8 mouse cellular contexts compared by ENCODE assay signal in the genomic region with DNA sequence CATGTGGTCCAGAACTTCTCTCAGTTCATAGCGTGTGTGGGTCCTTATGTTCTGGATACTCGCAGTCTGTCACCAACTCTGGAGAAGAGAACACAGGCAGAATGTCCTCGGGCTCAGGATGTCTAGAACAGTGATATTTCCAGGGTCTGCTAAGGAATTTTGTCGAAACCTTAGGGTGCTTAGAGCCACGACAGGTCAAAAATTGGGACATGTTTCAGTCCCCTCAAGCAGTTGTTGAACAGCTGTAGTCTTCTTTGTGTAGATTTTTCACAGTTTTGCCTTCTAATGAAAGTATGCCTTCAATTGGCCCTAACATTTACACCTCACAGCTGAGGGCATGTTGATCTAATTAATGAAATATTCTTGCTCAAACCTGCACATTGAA. TPM values are rescaled to one million over a fixed set of nuclear protein-coding genes. Genes with fewer than 3 reads are reported as not detected.
A peak's percentile ranks its signal among the peaks of the same experiment; 100 is the strongest.
DNase-seq lines count a peak whose midpoint lies in the region; ATAC-seq and TF ChIP-seq lines count a peak whose summit lies in the region.

No protein-coding gene starts in this region.

- H3K36me3 ChIP-seq in heart, embryonic 14.5 days (ENCODE audit: control insufficient read depth, insufficient read depth, low read length): peaks cover 3% of the 10 kb centered on the region; the same call in 1 of the 2 replicates
- H3K36me3 ChIP-seq in ES-E14 (ENCODE audit: control insufficient read depth, insufficient read depth, low read length, poor library complexity, severe bottlenecking): peaks cover 9% of the 10 kb centered on the region
- H3K36me3 ChIP-seq in forebrain, embryonic 14.5 days (ENCODE audit: control insufficient read depth, insufficient read depth, low read length): peaks cover 5% of the 10 kb centered on the region; the same call in 1 of the 2 replicates
- 0 out of 2 replicates have a peak, but pooled peaks cover 2% of the 10 kb centered on the region for H3K36me3 ChIP-seq in liver, postnatal 0 days (replicated peaks; ENCODE audit: insufficient read depth, low read length)

- peak overlapping the region; percentile 87 for H3K4me2 ChIP-seq in heart, embryonic 14.5 days (ENCODE audit: low read length)
- peak overlapping the region; percentile 65 for H3K4me2 ChIP-seq in forebrain, embryonic 14.5 days (ENCODE audit: low read length)
- H3K4me2 ChIP-seq in liver, postnatal 0 days (ENCODE audit: low read depth, low read length): peak overlapping the region; percentile 85

- no peak for TF ChIP-seq EP300 in liver, postnatal 0 days (IDR thresholded peaks at IDR 0.05; ENCODE audit: low read depth)

- no peak for DNase-seq in heart, postnatal 4 days
- DNase-seq in ES-E14 (ENCODE audit: low read depth, low spot score): no peak
- DNase-seq in forebrain, embryonic 14.5 days (ENCODE audit: low spot score): no peak
- DNase-seq in liver, postnatal 0 days: no peak
- no peak for DNase-seq in adrenal gland, adult 18-20 months (ENCODE audit: low spot score in 2 of 2)
- no peak for DNase-seq in left cerebral cortex, adult 8-10 months (ENCODE audit: low spot score in 2 of 2)

- H3K9me3 ChIP-seq in heart, embryonic 14.5 days (ENCODE audit: control insufficient read depth, low read length): no peaks in the 10 kb centered on the region
- peaks cover 2% of the 10 kb centered on the region; the same call in 1 of the 2 replicates for H3K9me3 ChIP-seq in ES-E14 (ENCODE audit: control insufficient read depth, insufficient read depth, low read depth, low read length)
- H3K9me3 ChIP-seq in forebrain, embryonic 14.5 days (replicated peaks; ENCODE audit: control insufficient read depth, low read length): no peaks in the 10 kb centered on the region
- H3K9me3 ChIP-seq in liver, postnatal 0 days (ENCODE audit: low read length): no peaks in the 10 kb centered on the region

- H3K4me1 ChIP-seq in heart, embryonic 14.5 days (ENCODE audit: control insufficient read depth in 2 of 2, insufficient read depth in 2 of 2, low read length in 2 of 2): peaks cover 3 to 17% of the 10 kb centered on the region in 2 experiments
- H3K4me1 ChIP-seq in ES-E14 (ENCODE audit: control insufficient read depth in 2 of 2, insufficient read depth in 2 of 2, low read length in 2 of 2, poor library complexity in 1 of 2): 0 out of 4 replicates have a peak, but pooled peaks cover 0 to 2% of the 10 kb centered on the region in 2 experiments
- H3K4me1 ChIP-seq in forebrain, embryonic 14.5 days (ENCODE audit: control insufficient read depth, insufficient read depth, low read length): peaks cover 10% of the 10 kb centered on the region
- H3K4me1 ChIP-seq in liver, postnatal 0 days (ENCODE audit: insufficient read depth): peaks cover 19% of the 10 kb centered on the region

- H3K4me3 ChIP-seq in heart, embryonic 14.5 days (ENCODE audit: control insufficient read depth in 1 of 2, insufficient read depth in 1 of 2, low read depth in 1 of 2, low read length in 2 of 2): peak overlapping the region; percentile 61 to 95
- peak overlapping the region; percentile 93 to 96 for H3K4me3 ChIP-seq in ES-E14 (ENCODE audit: insufficient read depth in 1 of 2, low read depth in 1 of 2, low read length in 2 of 2, poor library complexity in 1 of 2, severe bottlenecking in 1 of 2)
- peak overlapping the region; percentile 69 for H3K4me3 ChIP-seq in forebrain, embryonic 14.5 days (ENCODE audit: low read depth, low read length)
- H3K4me3 ChIP-seq in liver, postnatal 0 days (ENCODE audit: low read depth, low read length): peak overlapping the region; percentile 84

- peak overlapping the region; percentile 86 for H3K9ac ChIP-seq in heart, embryonic 14.5 days (ENCODE audit: low read length)
- H3K9ac ChIP-seq in ES-E14 (ENCODE audit: insufficient read depth, low read depth, low read length, poor library complexity, severe bottlenecking): peak overlapping the region; percentile 85
- H3K9ac ChIP-seq in forebrain, embryonic 14.5 days (ENCODE audit: low read length): peak overlapping the region; percentile 82
- H3K9ac ChIP-seq in liver, postnatal 0 days (replicated peaks): peak overlapping the region; percentile 89

- 3% methylated on average over 5 of the region's 5 CpGs for WGBS in heart, embryonic 14.5 days
- 10% methylated on average over 5 of the region's 5 CpGs for whole genome bisulfite sequencing in forebrain, embryonic 14.5 days
- WGBS in liver, postnatal 0 days (ENCODE audit: insufficient replicate concordance): 10% methylated on average over 5 of the region's 5 CpGs

- peak overlapping the region in 1 of 2 experiments; percentile 57; a peak in 1 of 4 replicates for H3K27ac ChIP-seq in heart, embryonic 14.5 days (replicated peaks in 1 of 2; ENCODE audit: control insufficient read depth in 1 of 2, insufficient read depth in 1 of 2, low read depth in 2 of 2, low read length in 2 of 2)
- H3K27ac ChIP-seq in ES-E14 (ENCODE audit: insufficient read depth, low read depth, low read length, poor library complexity, severe bottlenecking): no peak overlapping the region
- H3K27ac ChIP-seq in forebrain, embryonic 14.5 days (ENCODE audit: low read depth, low read length): no peak overlapping the region
- H3K27ac ChIP-seq in liver, postnatal 0 days (ENCODE audit: low read depth): peak overlapping the region; percentile 81; the same call in 1 of the 2 replicates

- no peak for TF ChIP-seq CTCF in liver, postnatal 0 days (IDR thresholded peaks at IDR 0.05; ENCODE audit: low read depth)

- H3K27me3 ChIP-seq in heart, embryonic 14.5 days (ENCODE audit: control insufficient read depth, insufficient read depth, low read length): peaks cover 4% of the 10 kb centered on the region; the same call in 1 of the 2 replicates
- H3K27me3 ChIP-seq in forebrain, embryonic 14.5 days (replicated peaks; ENCODE audit: control insufficient read depth, insufficient read depth, low read length): no peaks in the 10 kb centered on the region
- H3K27me3 ChIP-seq in liver, postnatal 0 days (ENCODE audit: insufficient read depth, low read length): no peaks in the 10 kb centered on the region

- in situ Hi-C loops in ES-E14 (cut with MboI; ENCODE audit: low sequenced_read_pairs in 2 of 2, unreplicated experiment in 2 of 2): no loop called here

- ATAC-seq in heart, embryonic 14.5 days (ENCODE audit: insufficient number of reproducible peaks, insufficient read depth, low FRiP score, low read depth): no peak
- peak; percentile 4; the same call in 1 of the 2 replicates for ATAC-seq in forebrain, embryonic 14.5 days
- no peak for ATAC-seq in liver, postnatal 0 days
- no peak for ATAC-seq in monocyte, adult 5-6 weeks (replicated peaks; ENCODE audit: insufficient number of reproducible peaks, low FRiP score, low TSS enrichment, poor library complexity, severe bottlenecking)

TF ChIP-seq in ES-E14, 5 proteins besides CTCF, POLR2A, EP300 and RAD21:
- TF ChIP-seq CHD2 (IDR thresholded peaks at IDR 0.05; ENCODE audit: low read depth, low read length): no peak
- TF ChIP-seq ZNF384 (IDR thresholded peaks at IDR 0.05; ENCODE audit: low read depth, low read length): no peak
- TF ChIP-seq HCFC1 (IDR thresholded peaks at IDR 0.05; ENCODE audit: borderline replicate concordance, insufficient read depth, low read length): no peak
- no peak for TF ChIP-seq ZC3H11A (IDR thresholded peaks at IDR 0.05; ENCODE audit: borderline replicate concordance, low read depth, low read length)
- no peak for TF ChIP-seq MAFK (IDR thresholded peaks at IDR 0.05; ENCODE audit: insufficient read depth, low read depth, low read length)

RNA-seq across cellular contexts. Expression of a gene that starts 0.9 kb away (rescaled TPM):
- polyA plus RNA-seq in heart, embryonic 14.5 days (2014; fragmentation: Nextera tagmentation; extraction: Ambion mirVana): 157 and 158 TPM in 2 replicates
- 10 to 100 TPM; 91.8 to 92.3 TPM for total RNA-seq in heart, postnatal 4 days (2021)
- total RNA-seq in ES-E14 (2012; rRNA removed): 71.6 and 101 TPM in 2 replicates
- polyA plus RNA-seq in forebrain, embryonic 14.5 days (2014; fragmentation: Nextera tagmentation; extraction: Ambion mirVana): 203 and 211 TPM in 2 replicates
- 48.5 and 50.1 TPM in 2 replicates for polyA plus RNA-seq in liver, postnatal 0 days (2015; fragmentation: Nextera tagmentation; extraction: Ambion mirVana)
- 71.7 to 79.2 TPM (median 74.8 TPM) in 3 replicates for total RNA-seq in monocyte, adult 5-6 weeks (2017)
- total RNA-seq in adrenal gland, adult 18-20 months (2021): 10 to 100 TPM; 70.5 to 71.4 TPM
- total RNA-seq in left cerebral cortex, adult 8-10 months (2022): 10 to 100 TPM; 82.2 to 89.7 (median 88.3) TPM

RNA-seq across cellular contexts. Expression of a gene that starts 18.6 kb away (rescaled TPM):
- polyA plus RNA-seq in heart, embryonic 14.5 days (2014; fragmentation: Nextera tagmentation; extraction: Ambion mirVana): 13.1 and 13.6 TPM in 2 replicates
- 10 to 100 TPM; 20.7 to 20.9 TPM for total RNA-seq in heart, postnatal 4 days (2021)
- 27.8 and 41.8 TPM in 2 replicates for total RNA-seq in ES-E14 (2012; rRNA removed)
- polyA plus RNA-seq in forebrain, embryonic 14.5 days (2014; fragmentation: Nextera tagmentation; extraction: Ambion mirVana): 9.8 and 10.5 TPM in 2 replicates
- 4.2 and 4.7 TPM in 2 replicates for polyA plus RNA-seq in liver, postnatal 0 days (2015; fragmentation: Nextera tagmentation; extraction: Ambion mirVana)
- 29.8 to 43.7 TPM (median 33.5 TPM) in 3 replicates for total RNA-seq in monocyte, adult 5-6 weeks (2017)
- 10 to 100 TPM in 1 of 2 experiments, 1 to 10 TPM in 1; 8.0 to 10.7 TPM for total RNA-seq in adrenal gland, adult 18-20 months (2021)
- 10 to 100 TPM; 24.4 to 26.8 (median 25.6) TPM for total RNA-seq in left cerebral cortex, adult 8-10 months (2022)

RNA-seq across cellular contexts. Expression of a gene that starts 53.0 kb away (rescaled TPM):
- polyA plus RNA-seq in heart, embryonic 14.5 days (2014; fragmentation: Nextera tagmentation; extraction: Ambion mirVana): 2.6 and 4.1 TPM in 2 replicates
- 1 to 10 TPM; 2.8 to 3.0 TPM for total RNA-seq in heart, postnatal 4 days (2021)
- total RNA-seq in ES-E14 (2012; rRNA removed): 28.1 and 30.5 TPM in 2 replicates
- polyA plus RNA-seq in forebrain, embryonic 14.5 days (2014; fragmentation: Nextera tagmentation; extraction: Ambion mirVana): 0.31 and 0.41 TPM in 2 replicates
- polyA plus RNA-seq in liver, postnatal 0 days (2015; fragmentation: Nextera tagmentation; extraction: Ambion mirVana): 104 and 109 TPM in 2 replicates
- 887 to 1,580 TPM (median 1,277 TPM) in 3 replicates for total RNA-seq in monocyte, adult 5-6 weeks (2017)
- 1 to 10 TPM; 6.5 to 7.1 TPM for total RNA-seq in adrenal gland, adult 18-20 months (2021)
- not detected for total RNA-seq in left cerebral cortex, adult 8-10 months (2022)

Comparison
In these comparisons a context has a peak if more than half of its experiments do, and no peak if none do; other contexts are left out.
1. RNA of a gene that starts 53.0 kb away (total RNA-seq): 887 to 1,580 TPM in monocyte, adult 5-6 weeks; 28.1 to 30.5 TPM in ES-E14, 6.5 to 7.1 TPM in adrenal gland, adult 18-20 months, 2.8 to 3.0 TPM in heart, postnatal 4 days and not detected in left cerebral cortex, adult 8-10 months; every median in the first group is over 10 times any median in the second.
2. Peak in every context shown above with its lines, with median percentiles within 50 percentile points of each other: H3K4me2 ChIP-seq, H3K4me3 ChIP-seq and H3K9ac ChIP-seq.